13 mouse cellular contexts compared by ENCODE assay signal in the genomic region with DNA sequence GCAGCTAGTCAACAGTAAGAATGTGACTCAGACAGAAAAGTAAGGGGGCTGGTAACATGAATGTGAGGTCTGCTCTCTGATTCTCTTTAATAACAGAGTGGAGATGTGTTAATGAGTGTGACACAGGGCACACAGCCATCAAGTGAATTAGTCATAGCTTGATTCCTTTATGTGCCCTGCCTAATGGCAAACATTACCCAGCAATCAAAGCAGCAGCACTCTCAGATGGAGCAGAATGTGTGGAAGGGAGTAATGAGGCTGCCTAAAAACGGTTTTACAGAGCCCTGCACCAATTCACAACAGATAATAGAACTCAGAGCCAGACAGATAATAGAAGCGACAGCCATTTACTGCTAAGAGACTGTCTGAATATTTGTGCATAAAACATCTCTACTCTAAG.
DNase-seq lines count a peak whose midpoint lies in the region; ATAC-seq lines count a peak whose summit lies in the region.
"Had no signal": no experiment of that assay in that cellular context is flagged by ENCODE, and none has a peak within 500 bp of the region (broad histone marks: within the 10 kb centered on the region; RNA-seq: fewer than 3 reads in every experiment).

No protein-coding gene starts in this region.

- no peaks in the 10 kb centered on the region for H3K36me3 ChIP-seq in midbrain, embryonic 11.5 days (ENCODE audit: control insufficient read depth, insufficient read depth, low read length)
- H3K36me3 ChIP-seq in midbrain, embryonic 10.5 days, result no peaks in the 10 kb centered on the region

- peak; percentile 66 for ATAC-seq in midbrain, embryonic 11.5 days (ENCODE audit: low FRiP score)

- no peaks in the 10 kb centered on the region for H3K9me3 ChIP-seq in midbrain, embryonic 11.5 days (ENCODE audit: control insufficient read depth, low read length)
- H3K9me3 ChIP-seq in midbrain, embryonic 10.5 days (replicated peaks), result no peaks in the 10 kb centered on the region

- no peaks in the 10 kb centered on the region for H3K27me3 ChIP-seq in midbrain, embryonic 11.5 days (ENCODE audit: control insufficient read depth, insufficient read depth, low read length)
- no peaks in the 10 kb centered on the region for H3K27me3 ChIP-seq in midbrain, embryonic 10.5 days (ENCODE audit: low read depth, poor library complexity, severe bottlenecking)

- no peak overlapping the region for H3K27ac ChIP-seq in midbrain, embryonic 11.5 days (ENCODE audit: low read depth, low read length)
- H3K27ac ChIP-seq in midbrain, embryonic 10.5 days (replicated peaks), result no peak overlapping the region

- H3K4me2 ChIP-seq in midbrain, embryonic 11.5 days, result no peak overlapping the region

- 50% methylated on average over 2 of the region's 2 CpGs for WGBS in midbrain, embryonic 11.5 days
- WGBS in midbrain, embryonic 10.5 days, result 52% methylated on average over 2 of the region's 2 CpGs

- H3K4me3 ChIP-seq in midbrain, embryonic 11.5 days (ENCODE audit: low read depth, low read length), result no peak overlapping the region
- no peak overlapping the region for H3K4me3 ChIP-seq in midbrain, embryonic 10.5 days
- H3K4me3 ChIP-seq: erythroblast, embryonic 14.5 days had no signal

- no peaks in the 10 kb centered on the region for H3K4me1 ChIP-seq in midbrain, embryonic 11.5 days (ENCODE audit: control insufficient read depth, insufficient read depth, low read length)
- peaks cover 9% of the 10 kb centered on the region; the same call in 1 of the 2 replicates for H3K4me1 ChIP-seq in midbrain, embryonic 10.5 days

- DNase-seq in embryo, embryonic 10.5 days (ENCODE audit: low spot score), result peak; percentile 23
- DNase-seq in embryo, embryonic 10 days (ENCODE audit: low spot score), result no peak
- no peak for DNase-seq in midbrain, embryonic 11.5 days (ENCODE audit: low spot score, missing footprints)
- no peak for DNase-seq in midbrain, embryonic 10.5 days (ENCODE audit: low spot score)
- DNase-seq in mesoderm, embryonic 11.5 days (ENCODE audit: low read depth, low spot score), result peak; percentile 27
- peak; percentile 36 for DNase-seq in telencephalon, adult 2 months (ENCODE audit: low read depth, low spot score)
- no peak for DNase-seq in heart, adult 18-20 months
- DNase-seq in kidney, postnatal 36 days, result no peak
- DNase-seq: cerebellum, postnatal 14 days; kidney, postnatal 10 days; lung, adult 18-20 months; thymus, postnatal 4 days had no signal

- H3K9ac ChIP-seq in midbrain, embryonic 11.5 days (ENCODE audit: low read length), result no peak overlapping the region

Comparison
In these comparisons a context has a peak if more than half of its experiments do, and no peak if none do; other contexts are left out.
1. DNase-seq: peak in embryo, embryonic 10.5 days (single experiment), mesoderm, embryonic 11.5 days (single experiment) and telencephalon, adult 2 months (single experiment); none in embryo, embryonic 10 days (single experiment), midbrain, embryonic 11.5 days (single experiment), midbrain, embryonic 10.5 days (single experiment), heart, adult 18-20 months (0 of 2) and kidney, postnatal 36 days (0 of 2).